Mouse (Mus musculus): ENCODE measurements around the gene Slc29a1.

Slc29a1 gene

GRCm38 (mm10) chr17:45551816-45552451 lies 47.5 kb downstream of the Slc29a1 start:
- DNase-seq (ENCODE audit: low read depth, low spot score): peak; percentile 85

GRCm38 (mm10) chr17:45551249-45551796 lies 48.1 kb downstream of the Slc29a1 start:
- DNase-seq (ENCODE audit: low read depth, low spot score): peak; percentile 25

DNA sequence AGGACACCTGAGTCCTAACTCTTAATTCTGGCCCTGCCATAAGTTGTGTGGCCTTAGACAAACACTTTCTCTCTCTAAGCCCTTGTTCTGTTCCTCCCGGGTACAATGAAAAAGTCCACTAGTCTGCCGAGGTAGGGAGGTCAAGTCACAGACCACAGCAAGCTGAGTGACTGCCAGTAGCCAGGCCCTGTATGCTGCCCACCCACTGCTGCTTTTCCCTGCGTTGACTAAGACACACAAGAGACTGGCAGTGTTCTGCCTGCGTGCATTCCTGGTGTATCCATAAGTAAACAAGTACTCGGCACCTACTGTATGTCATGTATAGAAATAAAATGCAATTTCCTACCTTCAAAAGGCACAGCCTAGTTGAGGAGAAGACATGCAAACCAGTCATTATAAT lies 49.2 kb downstream of the Slc29a1 start:
- no peak for DNase-seq (ENCODE audit: low read depth, low spot score)

- no peak for DNase-seq (ENCODE audit: low read depth, low spot score)
Measured at GRCm38 (mm10) chr17:45549617-45550181, 49.7 kb downstream of the Slc29a1 start, which contains the start of gene Tmem151b. Tmem151b (minus strand) TSS chr17:45549677.

- no peak for DNase-seq (ENCODE audit: low read depth, low spot score)
Measured at GRCm38 (mm10) chr17:45548541-45549512, 50.6 kb downstream of the Slc29a1 start.

DNA sequence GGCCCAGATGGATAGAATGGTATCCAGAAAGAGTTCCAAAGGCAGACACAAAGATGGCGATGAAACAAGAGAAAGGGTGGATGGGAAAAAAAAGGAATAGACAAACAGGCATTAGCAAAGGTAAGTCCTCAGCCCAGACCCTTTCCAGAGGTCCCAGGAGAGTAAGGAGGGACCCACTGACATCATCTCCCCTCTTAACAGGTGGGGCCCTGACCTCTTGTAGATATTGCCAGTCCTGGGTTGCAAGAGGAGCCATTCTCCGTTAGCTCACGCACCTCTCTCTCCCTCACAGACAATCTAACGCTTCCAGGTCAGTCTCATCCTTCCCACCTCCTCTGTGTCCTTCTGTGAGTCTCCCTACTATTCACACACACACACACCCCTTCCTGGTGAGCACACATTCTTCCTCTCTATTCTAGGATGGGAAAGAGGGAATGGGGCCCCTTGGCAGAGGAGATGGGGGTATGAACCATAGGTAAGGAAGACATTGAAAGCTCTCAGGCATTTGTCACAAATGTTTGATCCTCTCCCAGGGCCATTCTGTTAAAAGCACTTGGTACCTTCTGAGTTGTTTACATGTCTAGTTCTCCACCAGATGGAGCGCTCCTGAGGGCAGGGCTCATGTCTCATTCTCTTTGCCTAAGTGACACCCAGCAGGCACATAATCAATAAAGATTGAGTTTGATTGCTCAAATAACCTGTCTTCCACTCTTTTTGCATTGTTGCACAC lies 51.8 kb downstream of the Slc29a1 start:
- no peak for DNase-seq (ENCODE audit: low read depth, low spot score)

GRCm38 (mm10) chr17:45546941-45547340 lies 52.5 kb downstream of the Slc29a1 start:
- no peak for DNase-seq (ENCODE audit: low read depth, low spot score)

DNA sequence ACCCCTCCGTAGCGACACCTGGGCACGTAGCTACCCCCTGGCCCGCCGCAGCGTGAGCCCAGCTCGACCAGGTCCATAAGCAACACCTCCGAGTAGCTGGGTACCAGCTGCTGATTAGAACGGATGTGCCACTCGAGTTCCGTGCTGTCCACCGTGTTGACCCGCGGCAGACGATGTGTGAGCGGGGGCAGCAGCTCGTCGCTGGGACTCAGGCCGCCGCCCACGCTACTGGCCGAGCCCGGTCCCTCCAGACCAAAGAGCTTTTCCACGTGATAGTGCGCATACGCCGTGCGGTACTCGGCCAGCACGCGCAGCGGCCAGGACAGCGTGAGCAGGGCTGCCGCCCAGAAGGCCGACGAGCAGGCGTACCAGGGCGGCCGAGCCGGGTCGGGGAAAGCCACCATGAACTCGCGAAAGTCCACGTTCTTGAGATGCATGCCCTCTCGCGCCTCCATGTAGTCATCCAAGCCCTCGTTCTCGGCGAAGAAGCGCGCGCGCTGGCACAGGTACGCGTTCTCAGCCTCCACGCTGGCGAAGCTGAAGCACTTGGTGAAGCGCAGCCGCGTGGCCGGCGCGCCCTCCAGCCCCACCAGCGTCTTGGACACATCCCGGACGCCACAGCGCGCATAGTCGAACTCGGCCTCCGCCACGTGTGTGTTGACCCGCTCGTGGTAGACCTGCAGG lies 54.0 kb downstream of the Slc29a1 start:
- no peak for DNase-seq (ENCODE audit: low read depth, low spot score)

GRCm38 (mm10) chr17:45544873-45545277 lies 54.5 kb downstream of the Slc29a1 start:
- DNase-seq (ENCODE audit: low read depth, low spot score): no peak

GRCm38 (mm10) chr17:45544001-45544872 lies 55.2 kb downstream of the Slc29a1 start:
- no peak for DNase-seq (ENCODE audit: low read depth, low spot score)

DNA sequence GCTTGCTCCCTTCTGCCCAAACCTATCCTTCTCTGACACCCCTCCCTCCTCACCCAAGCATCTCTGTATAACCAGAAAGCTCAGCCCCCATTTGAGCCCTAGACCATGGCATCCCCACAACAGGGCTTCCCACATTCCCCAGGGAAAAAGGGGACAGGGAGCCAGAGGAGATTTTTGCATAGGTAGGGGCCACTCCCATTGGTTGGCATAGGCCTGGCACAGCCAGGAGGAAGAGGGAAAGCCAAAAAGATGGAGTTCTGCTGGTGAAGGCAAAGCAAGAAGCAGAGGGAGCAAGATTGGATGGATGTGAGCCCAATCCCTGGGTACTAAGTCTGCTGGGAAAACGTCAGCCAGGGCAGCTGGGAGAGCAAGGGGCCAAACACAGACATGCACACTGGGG lies 56.3 kb downstream of the Slc29a1 start:
- no peak for DNase-seq (ENCODE audit: low read depth, low spot score)

GRCm38 (mm10) chr17:45542705-45543104 lies 56.7 kb downstream of the Slc29a1 start:
- DNase-seq (ENCODE audit: low read depth, low spot score): no peak

- DNase-seq (ENCODE audit: low read depth, low spot score): no peak
Measured at GRCm38 (mm10) chr17:45542129-45542528, 57.3 kb downstream of the Slc29a1 start.

- no peak for DNase-seq (ENCODE audit: low read depth, low spot score)
Measured at GRCm38 (mm10) chr17:45539664-45540063, 59.7 kb downstream of the Slc29a1 start.

- DNase-seq (ENCODE audit: low read depth, low spot score): no peak
Measured at GRCm38 (mm10) chr17:45538394-45538793, 61.0 kb downstream of the Slc29a1 start.

DNA sequence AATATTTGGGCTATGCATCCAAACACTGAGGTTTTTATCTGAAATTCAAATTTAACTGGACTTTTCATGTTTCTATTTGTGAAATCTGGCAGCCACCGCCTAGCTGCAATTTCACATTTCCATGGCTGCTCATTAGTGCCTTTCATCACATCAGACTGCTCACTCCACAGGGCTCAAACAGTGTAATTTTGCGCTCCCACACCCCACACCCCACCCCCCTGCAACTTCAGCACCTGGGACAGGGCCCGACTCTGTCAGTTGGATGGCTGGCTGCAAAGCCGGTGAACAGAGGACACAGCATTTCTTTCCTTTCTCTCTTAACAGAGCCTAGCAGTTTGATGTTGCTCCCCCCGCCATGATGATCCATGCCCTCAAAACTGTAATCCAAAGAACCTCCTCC lies 63.1 kb downstream of the Slc29a1 start:
- no peak for DNase-seq (ENCODE audit: low read depth, low spot score)
